Mouse (Mus musculus): ENCODE measurements around the gene Sorcs2. TPM values are rescaled to one million over a fixed set of nuclear protein-coding genes. Genes with fewer than 3 reads are reported as not detected.
A peak's percentile ranks its signal among the peaks of the same experiment; 100 is the strongest.

The Sorcs2 gene
- total and polyA plus RNA-seq, 3 experiments = 0.42 to 1.6 (median 0.46) TPM

GRCm38 (mm10) chr5:36083869-36084565, 313.9 kb downstream of the Sorcs2 start:
- Histone ChIP-seq H3K36me3 (replicated peaks in 1 of 2; ENCODE audit: control insufficient read depth in 1 of 2, insufficient read depth in 1 of 2, low read length in 1 of 2) (no peaks in the 10 kb centered on the region), H3K9ac (ENCODE audit: insufficient read depth, low read depth) (no peak overlapping the region), H3K27me3 (replicated peaks) (no peaks in the 10 kb centered on the region), H3K4me2 (ENCODE audit: insufficient read depth, low read depth, poor library complexity, severe bottlenecking) (no peak overlapping the region), H3K79me2 (replicated peaks; ENCODE audit: control insufficient read depth, extremely low read depth, insufficient read depth, poor library complexity, severe bottlenecking) (no peaks in the 10 kb centered on the region), H3K27ac (ENCODE audit: insufficient read depth, low read depth) (no peak overlapping the region), H3K4me3 (replicated peaks in 1 of 3; ENCODE audit: low read depth in 2 of 3, low read length in 2 of 3, poor library complexity in 1 of 3) (no peak overlapping the region), H3K4me1 (ENCODE audit: control insufficient read depth in 1 of 2, insufficient read depth in 2 of 2) (peaks cover 19 to 31% of the 10 kb centered on the region in 2 experiments), H3K9me3 (replicated peaks; ENCODE audit: low read length) (no peaks in the 10 kb centered on the region)
- in situ Hi-C loops (cut with MboI; ENCODE audit: low pct_ligation_motif_present, low pct_unique_long_range_greater_than_20kb, low sequenced_read_pairs) = no loop called here
- no peak for DNase-seq (ENCODE audit: extremely low read depth)
- dilution Hi-C loops (cut with MboI; ENCODE audit: extremely low pct_ligation_motif_present, extremely low pct_unique_long_range_greater_than_20kb, low sequenced_read_pairs) = no loop called here
- TF ChIP-seq MEF2A (IDR thresholded peaks at IDR 0.05; ENCODE audit: borderline replicate concordance, low read depth, low read length) (peak; percentile 66; the same call in 1 of the 2 replicates), SMC3 (IDR thresholded peaks at IDR 0.05; ENCODE audit: low read depth, low read length) (no peak), CHD1 (IDR thresholded peaks at IDR 0.05; ENCODE audit: low read depth, low read length) (no peak), CTCF (conservative IDR thresholded peaks at IDR 0.05 in 1 of 2, IDR thresholded peaks at IDR 0.05 in 1 of 2; ENCODE audit: low read depth in 2 of 2, low read length in 2 of 2) (no peak), USF2 (conservative IDR thresholded peaks at IDR 0.05; ENCODE audit: low read depth, low read length) (no peak)

GRCm38 (mm10) chr5:36081021-36081420, 316.9 kb downstream of the Sorcs2 start:
- dilution Hi-C loops (cut with MboI; ENCODE audit: extremely low pct_ligation_motif_present, extremely low pct_unique_long_range_greater_than_20kb, low sequenced_read_pairs) (no loop called here), in situ Hi-C loops (cut with MboI; ENCODE audit: low pct_ligation_motif_present, low pct_unique_long_range_greater_than_20kb, low sequenced_read_pairs) (no loop called here)
- no peak overlapping the region for H3K27ac ChIP-seq (ENCODE audit: insufficient read depth, low read depth)
- no peaks in the 10 kb centered on the region for H3K9me3 ChIP-seq (replicated peaks; ENCODE audit: low read length)
- no peaks in the 10 kb centered on the region for H3K36me3 ChIP-seq (replicated peaks in 1 of 2; ENCODE audit: control insufficient read depth in 1 of 2, insufficient read depth in 1 of 2, low read length in 1 of 2)
- no peak overlapping the region for H3K4me2 ChIP-seq (ENCODE audit: insufficient read depth, low read depth, poor library complexity, severe bottlenecking)
- H3K4me1 ChIP-seq (ENCODE audit: control insufficient read depth in 1 of 2, insufficient read depth in 2 of 2) = peaks cover 11 to 19% of the 10 kb centered on the region in 2 experiments
- H3K9ac ChIP-seq (ENCODE audit: insufficient read depth, low read depth) = no peak overlapping the region
- H3K79me2 ChIP-seq (replicated peaks; ENCODE audit: control insufficient read depth, extremely low read depth, insufficient read depth, poor library complexity, severe bottlenecking) = no peaks in the 10 kb centered on the region
- TF ChIP-seq SMC3 (IDR thresholded peaks at IDR 0.05; ENCODE audit: low read depth, low read length) (no peak), NELFE (IDR thresholded peaks at IDR 0.05; ENCODE audit: low read depth, low read length) (no peak), MAX (IDR thresholded peaks at IDR 0.05; ENCODE audit: low read length) (no peak), CHD1 (IDR thresholded peaks at IDR 0.05; ENCODE audit: low read depth, low read length) (no peak), EP300 (IDR thresholded peaks at IDR 0.05; ENCODE audit: low read length) (no peak), MYC (IDR thresholded peaks at IDR 0.05; ENCODE audit: low read depth, low read length) (no peak), E2F4 (IDR thresholded peaks at IDR 0.05; ENCODE audit: insufficient replicate concordance, low read depth, low read length) (no peak), CHD2 (IDR thresholded peaks at IDR 0.05; ENCODE audit: low read length) (no peak), KAT2A (IDR thresholded peaks at IDR 0.05; ENCODE audit: insufficient replicate concordance, low read length) (no peak), ETS1 (conservative IDR thresholded peaks at IDR 0.05; ENCODE audit: low read depth, low read length) (no peak), TCF12 (IDR thresholded peaks at IDR 0.05; ENCODE audit: low read depth, low read length) (no peak), POLR2AphosphoS2 (IDR thresholded peaks at IDR 0.05; ENCODE audit: low read depth, low read length) (no peak), ZC3H11A (IDR thresholded peaks at IDR 0.05; ENCODE audit: low read depth, low read length) (no peak), ZKSCAN1 (IDR thresholded peaks at IDR 0.05; ENCODE audit: borderline replicate concordance, low read depth, low read length) (no peak), SIN3A (IDR thresholded peaks at IDR 0.05; ENCODE audit: low read length) (no peak), GABPA (IDR thresholded peaks at IDR 0.05; ENCODE audit: insufficient replicate concordance, low read depth, low read length) (no peak), MAFK (IDR thresholded peaks at IDR 0.05; ENCODE audit: insufficient replicate concordance, low read length) (no peak)
- peaks cover 14% of the 10 kb centered on the region for H3K27me3 ChIP-seq (replicated peaks)
- no peak for DNase-seq (ENCODE audit: extremely low read depth)
- no peak overlapping the region for H3K4me3 ChIP-seq (replicated peaks in 1 of 3; ENCODE audit: low read depth in 2 of 3, low read length in 2 of 3, poor library complexity in 1 of 3)

Measured in CH12.LX (cell line).